ENCODE assay signal across 12 mouse cellular contexts in the genomic region with DNA sequence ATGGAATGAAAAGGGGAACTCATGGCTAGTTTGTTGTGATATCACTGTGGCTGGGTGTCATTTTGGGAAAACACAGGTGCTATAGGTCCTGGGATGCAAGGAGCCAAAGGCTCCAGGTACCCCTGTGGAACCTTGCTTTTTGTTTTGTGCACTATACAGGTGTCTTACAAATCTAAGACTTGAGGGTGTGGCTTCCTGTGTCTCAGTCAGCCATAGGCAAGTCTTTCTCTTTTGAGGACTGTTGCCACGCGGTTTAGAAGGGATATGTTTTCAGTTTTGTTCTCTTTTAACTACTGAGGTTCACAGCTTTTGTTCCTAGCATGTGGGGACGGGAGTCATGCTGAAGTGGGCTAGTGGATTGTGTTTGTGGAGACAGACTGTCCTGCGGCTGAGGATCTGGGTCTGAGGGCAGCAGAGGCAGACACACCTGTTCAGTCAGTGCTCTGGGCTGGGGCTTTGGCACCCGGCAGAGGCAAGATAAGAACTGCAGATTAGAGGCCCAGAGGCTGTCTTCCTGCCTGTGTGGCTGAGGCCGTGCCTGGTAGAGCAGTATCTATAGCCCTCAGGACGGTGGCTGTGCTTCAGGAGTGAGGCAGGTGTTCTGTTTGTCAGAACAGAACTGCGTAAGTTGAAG. TPM values are rescaled to one million over a fixed set of nuclear protein-coding genes. Genes with fewer than 3 reads are reported as not detected.
A peak's percentile ranks its signal among the peaks of the same experiment; 100 is the strongest.
DNase-seq lines count a peak whose midpoint lies in the region; ATAC-seq lines count a peak whose summit lies in the region.
"Had no signal": no experiment of that assay in that cellular context is flagged by ENCODE, and none has a peak within 500 bp of the region (broad histone marks: within the 10 kb centered on the region; RNA-seq: fewer than 3 reads in every experiment).

No protein-coding gene starts in this region.

- no peaks in the 10 kb centered on the region for H3K27me3 ChIP-seq in intestine, embryonic 14.5 days (replicated peaks; ENCODE audit: control insufficient read depth, insufficient read depth, low read length)
- H3K27me3 ChIP-seq: limb, embryonic 15.5 days had no signal

- H3K4me3 ChIP-seq in intestine, embryonic 14.5 days (ENCODE audit: low read depth, low read length): no peak overlapping the region
- H3K4me3 ChIP-seq: limb, embryonic 15.5 days; megakaryocyte, embryonic 14.5 days had no signal

- H3K9me3 ChIP-seq in intestine, embryonic 14.5 days (ENCODE audit: control insufficient read depth, low read length): no peaks in the 10 kb centered on the region
- H3K9me3 ChIP-seq: limb, embryonic 15.5 days; megakaryocyte, embryonic 14.5 days had no signal

- ATAC-seq in intestine, embryonic 14.5 days (replicated peaks; ENCODE audit: low FRiP score, low TSS enrichment, low read depth): 0 out of 2 replicates have a peak, but pooled peaks have one; percentile 57
- ATAC-seq in granulocyte monocyte progenitor cell, adult 5-6 weeks (replicated peaks; ENCODE audit: poor library complexity, severe bottlenecking): no peak
- ATAC-seq in frontal cortex, adult (ENCODE audit: low TSS enrichment): no peak

- peak; percentile 41 to 48 for DNase-seq in urinary bladder, postnatal 36 days (ENCODE audit: low spot score in 2 of 2)
- DNase-seq in urinary bladder, postnatal 4 days (ENCODE audit: low spot score in 2 of 2): no peak
- no peak for DNase-seq in intestine, embryonic 14.5 days (ENCODE audit: low spot score)
- peak; percentile 43 to 53 for DNase-seq in spleen, postnatal 36 days (ENCODE audit: low spot score in 2 of 2)
- DNase-seq in layer of hippocampus, postnatal 25 days (ENCODE audit: extremely low spot score in 1 of 2, low spot score in 1 of 2): no peak
- DNase-seq: gastrocnemius, postnatal 10 days; heart, postnatal 10 days; layer of hippocampus, postnatal 36 days had no signal

- H3K27ac ChIP-seq in intestine, embryonic 14.5 days (ENCODE audit: low read depth): no peak overlapping the region
- H3K27ac ChIP-seq: limb, embryonic 15.5 days had no signal

- H3K9ac ChIP-seq in intestine, embryonic 14.5 days (ENCODE audit: low read length): no peak overlapping the region
- H3K9ac ChIP-seq: limb, embryonic 15.5 days had no signal

- no peaks in the 10 kb centered on the region for H3K36me3 ChIP-seq in intestine, embryonic 14.5 days (ENCODE audit: control insufficient read depth, insufficient read depth, low read length)
- H3K36me3 ChIP-seq: limb, embryonic 15.5 days had no signal

- H3K4me2 ChIP-seq in intestine, embryonic 14.5 days (ENCODE audit: low read length): no peak overlapping the region
- H3K4me2 ChIP-seq: limb, embryonic 15.5 days had no signal

- 65% methylated on average over 8 of the region's 8 CpGs for WGBS in intestine, embryonic 14.5 days

- H3K4me1 ChIP-seq in intestine, embryonic 14.5 days (replicated peaks; ENCODE audit: control insufficient read depth, insufficient read depth, low read length): peaks cover 3% of the 10 kb centered on the region; the same call in 1 of the 2 replicates

RNA-seq across cellular contexts. Expression of a gene that starts 34.6 kb away (rescaled TPM):
- 2,511 and 2,566 TPM in 2 replicates for polyA plus RNA-seq in intestine, embryonic 14.5 days (2014; fragmentation: Nextera tagmentation; extraction: Ambion mirVana)
- 601 and 668 TPM in 2 replicates for total RNA-seq in granulocyte monocyte progenitor cell, adult 5-6 weeks (2014; fragmentation: Nextera tagmentation)
- 357 and 410 TPM in 2 replicates for total RNA-seq in granulocyte monocyte progenitor cell, adult 5-6 weeks (2017)
- 100 to 1,000 TPM; 408 to 418 TPM for total RNA-seq in layer of hippocampus, postnatal 25 days (2021)

Comparison
In these comparisons a context has a peak if more than half of its experiments do, and no peak if none do; other contexts are left out.
1. DNase-seq: peak in urinary bladder, postnatal 36 days (2 of 2) and spleen, postnatal 36 days (2 of 2); none in urinary bladder, postnatal 4 days (0 of 2), intestine, embryonic 14.5 days (single experiment) and layer of hippocampus, postnatal 25 days (0 of 2).